In the genomic region with DNA sequence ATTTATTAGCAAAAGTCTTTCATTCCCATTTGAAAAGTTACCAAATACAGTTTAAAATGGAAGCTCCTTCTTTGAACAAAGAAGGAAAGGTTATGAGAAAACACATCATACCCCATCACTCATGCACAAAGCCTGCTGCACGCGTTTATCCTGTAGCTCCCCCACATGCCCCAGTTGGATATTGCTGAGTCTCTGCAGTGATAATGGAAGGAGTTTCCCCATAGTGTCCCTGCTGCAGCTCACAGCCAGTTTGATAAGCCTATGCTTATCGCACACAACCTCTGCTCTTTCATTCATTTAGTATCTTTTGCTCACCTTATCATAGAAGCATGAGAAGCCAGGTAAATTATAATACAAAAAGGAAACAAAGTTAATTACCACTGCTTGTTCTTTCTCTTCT, we compare ENCODE assay signal across 12 mouse cellular contexts. TPM values are rescaled to one million over a fixed set of nuclear protein-coding genes. Genes with fewer than 3 reads are reported as not detected.
DNase-seq lines count a peak whose midpoint lies in the region; ATAC-seq and TF ChIP-seq lines count a peak whose summit lies in the region.
"Had no signal": no experiment of that assay in that cellular context is flagged by ENCODE, and none has a peak within 500 bp of the region (broad histone marks: within the 10 kb centered on the region; RNA-seq: fewer than 3 reads in every experiment).

No protein-coding gene starts in this region.

- DNase-seq in forebrain, embryonic 10.5 days (ENCODE audit: extremely low spot score, low spot score), result no peak
- DNase-seq in lung, postnatal 10 days, result peak; percentile 3
- no peak for DNase-seq in lung, adult 18-20 months
- DNase-seq in retina, postnatal 1 day, result peak; percentile 37
- DNase-seq in liver, postnatal 0 days, result no peak
- DNase-seq in gastrocnemius, postnatal 10 days, result no peak
- DNase-seq: right cerebral cortex, adult 18-20 months had no signal

- no peaks in the 10 kb centered on the region for H3K4me1 ChIP-seq in forebrain, embryonic 13.5 days
- no peaks in the 10 kb centered on the region for H3K4me1 ChIP-seq in forebrain, embryonic 10.5 days
- H3K4me1 ChIP-seq in forebrain, embryonic 15.5 days, result no peaks in the 10 kb centered on the region
- no peaks in the 10 kb centered on the region for H3K4me1 ChIP-seq in liver, postnatal 0 days (ENCODE audit: insufficient read depth)
- H3K4me1 ChIP-seq: lung, embryonic 15.5 days had no signal

- TF ChIP-seq CTCF in liver, postnatal 0 days (IDR thresholded peaks at IDR 0.05; ENCODE audit: low read depth), result no peak

- no peak overlapping the region for H3K4me3 ChIP-seq in forebrain, embryonic 13.5 days
- no peak overlapping the region for H3K4me3 ChIP-seq in forebrain, embryonic 10.5 days
- no peak overlapping the region for H3K4me3 ChIP-seq in forebrain, embryonic 15.5 days
- H3K4me3 ChIP-seq in liver, postnatal 0 days (ENCODE audit: low read depth, low read length), result no peak overlapping the region
- H3K4me3 ChIP-seq: lung, embryonic 15.5 days had no signal

- 59% methylated on average over 3 of the region's 3 CpGs for WGBS in forebrain, embryonic 13.5 days
- WGBS in forebrain, embryonic 10.5 days, result 54% methylated on average over 3 of the region's 3 CpGs
- 46% methylated on average over 3 of the region's 3 CpGs for WGBS in forebrain, embryonic 15.5 days
- WGBS in liver, postnatal 0 days (ENCODE audit: insufficient replicate concordance), result 56% methylated on average over 3 of the region's 3 CpGs

- ATAC-seq in forebrain, embryonic 13.5 days, result 0 out of 2 replicates have a peak, but pooled peaks have one; percentile 59
- ATAC-seq in forebrain, embryonic 15.5 days (replicated peaks), result peak; percentile 67
- no peak for ATAC-seq in liver, postnatal 0 days

- H3K27me3 ChIP-seq in forebrain, embryonic 13.5 days, result no peaks in the 10 kb centered on the region
- H3K27me3 ChIP-seq in forebrain, embryonic 10.5 days (ENCODE audit: poor library complexity, severe bottlenecking), result no peaks in the 10 kb centered on the region
- H3K27me3 ChIP-seq in forebrain, embryonic 15.5 days, result no peaks in the 10 kb centered on the region
- no peaks in the 10 kb centered on the region for H3K27me3 ChIP-seq in liver, postnatal 0 days (ENCODE audit: insufficient read depth, low read length)
- H3K27me3 ChIP-seq: lung, embryonic 15.5 days had no signal

- H3K36me3 ChIP-seq in forebrain, embryonic 13.5 days (ENCODE audit: poor library complexity, severe bottlenecking), result no peaks in the 10 kb centered on the region
- H3K36me3 ChIP-seq in forebrain, embryonic 10.5 days (replicated peaks), result no peaks in the 10 kb centered on the region
- no peaks in the 10 kb centered on the region for H3K36me3 ChIP-seq in forebrain, embryonic 15.5 days
- H3K36me3 ChIP-seq in liver, postnatal 0 days (replicated peaks; ENCODE audit: insufficient read depth, low read length), result no peaks in the 10 kb centered on the region
- H3K36me3 ChIP-seq: lung, embryonic 15.5 days had no signal

- no peak overlapping the region for H3K9ac ChIP-seq in forebrain, embryonic 13.5 days
- H3K9ac ChIP-seq in forebrain, embryonic 15.5 days (replicated peaks), result no peak overlapping the region
- H3K9ac ChIP-seq in liver, postnatal 0 days (replicated peaks), result no peak overlapping the region
- H3K9ac ChIP-seq: lung, embryonic 15.5 days had no signal

- H3K9me3 ChIP-seq in forebrain, embryonic 13.5 days (replicated peaks), result no peaks in the 10 kb centered on the region
- H3K9me3 ChIP-seq in forebrain, embryonic 10.5 days, result no peaks in the 10 kb centered on the region
- no peaks in the 10 kb centered on the region for H3K9me3 ChIP-seq in forebrain, embryonic 15.5 days
- no peaks in the 10 kb centered on the region for H3K9me3 ChIP-seq in liver, postnatal 0 days (ENCODE audit: low read length)
- H3K9me3 ChIP-seq: lung, embryonic 15.5 days had no signal

- no peak overlapping the region for H3K27ac ChIP-seq in forebrain, embryonic 13.5 days
- H3K27ac ChIP-seq in forebrain, embryonic 10.5 days, result no peak overlapping the region
- no peak overlapping the region for H3K27ac ChIP-seq in forebrain, embryonic 15.5 days (replicated peaks)
- no peak overlapping the region for H3K27ac ChIP-seq in liver, postnatal 0 days (ENCODE audit: low read depth)
- H3K27ac ChIP-seq: lung, embryonic 15.5 days had no signal

- TF ChIP-seq EP300 in liver, postnatal 0 days (IDR thresholded peaks at IDR 0.05; ENCODE audit: low read depth), result no peak

- no peak overlapping the region for H3K4me2 ChIP-seq in forebrain, embryonic 13.5 days
- H3K4me2 ChIP-seq in forebrain, embryonic 15.5 days (replicated peaks), result no peak overlapping the region
- H3K4me2 ChIP-seq in liver, postnatal 0 days (ENCODE audit: low read depth, low read length), result no peak overlapping the region
- H3K4me2 ChIP-seq: lung, embryonic 15.5 days had no signal

RNA-seq across cellular contexts. Expression of gene 1700008P02Rik, which starts 55.1 kb away (rescaled TPM):
- polyA plus RNA-seq in forebrain, embryonic 13.5 days (2015; fragmentation: Nextera tagmentation; extraction: Ambion mirVana), result not detected in 2 replicates
- not detected in 2 replicates for polyA plus RNA-seq in forebrain, embryonic 10.5 days (2016; fragmentation: Nextera tagmentation; extraction: Ambion mirVana)
- not detected in 2 replicates for polyA plus RNA-seq in forebrain, embryonic 15.5 days (2015; fragmentation: Nextera tagmentation; extraction: Ambion mirVana)
- polyA plus RNA-seq in liver, postnatal 0 days (2015; fragmentation: Nextera tagmentation; extraction: Ambion mirVana), result not detected in 2 replicates
- not detected for total RNA-seq in gastrocnemius, postnatal 10 days (2021)
- polyA plus RNA-seq: gonadal fat pad, adult 2 months; large intestine, adult 2 months; lung, embryonic 15.5 days had no signal

Comparison
In these comparisons a context has a peak if more than half of its experiments do, and no peak if none do; other contexts are left out.
1. DNase-seq: peak in lung, postnatal 10 days (single experiment) and retina, postnatal 1 day (single experiment); none in forebrain, embryonic 10.5 days (single experiment), lung, adult 18-20 months (0 of 2), liver, postnatal 0 days (single experiment) and gastrocnemius, postnatal 10 days (single experiment).